Mouse (Mus musculus) liver, postnatal 0 days (tissue): ENCODE results near the gene Lbh.

Experiments
- CTCF ChIP-seq: sonication (generic); IDR thresholded peaks from 2 replicates; pipeline ENCODE4 v1.5.1; 2016; ENCODE audit warnings: antibody characterized with exemption, low read depth
- EP300 ChIP-seq: IDR thresholded peaks from 2 replicates; pipeline ENCODE4 v1.6.1; 2016; ENCODE audit warnings: antibody characterized with exemption, low read depth, mild to moderate bottlenecking

GRCm38 (mm10) chr17:72881804-72882203 lies 36.3 kb upstream of the Lbh start:
- TF ChIP-seq EP300 (no peak), CTCF (no peak)
